Mouse (Mus musculus) left cerebral cortex, postnatal 14 days (tissue): ENCODE measurements at regions not wholly inside any gene's neighbourhood (a gene's known extent, or its start where the extent isn't known, plus 50 kb on each side); places are given as distances from the start of the nearest gene placed in this dataset.

Source experiments
- DNase-seq, 2 experiments: peaks; one replicate each; pipeline ENCODE4 v3.0.0; 2021 to 2022; ENCODE audit warnings: low spot score in 2 of 2, mixed read lengths in 1 of 2
- intact Hi-C: fragments of 180-260 bp; cut with DNase I; formaldehyde crosslinking; loops from one replicate; pipeline ENCODE4 v1.15.1; 2025

DNA sequence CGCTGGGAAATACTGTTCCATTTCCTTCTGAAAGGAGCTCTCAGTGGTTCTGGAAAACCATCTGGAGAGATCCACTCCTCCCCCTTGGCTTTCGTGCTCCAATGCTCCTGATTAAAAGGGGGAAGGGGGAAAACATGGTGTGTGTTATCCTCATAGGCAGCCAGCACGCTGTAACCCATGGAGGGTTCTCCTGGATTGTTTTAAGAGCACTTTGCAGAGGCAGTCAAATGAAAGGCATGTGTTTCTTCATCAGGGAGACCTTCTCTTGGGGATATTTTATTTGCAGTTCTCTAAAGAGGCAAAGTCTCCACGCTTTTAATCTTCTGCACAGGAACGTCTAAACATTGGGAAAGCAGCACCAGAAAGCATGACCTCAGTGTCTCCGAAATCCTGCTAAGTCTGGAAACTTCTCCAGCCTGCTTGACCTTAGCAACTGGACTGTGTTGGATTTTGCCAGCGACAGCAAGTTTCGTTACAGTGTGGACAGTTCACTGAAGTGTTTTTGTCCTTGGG lies 161.3 kb downstream of the Gas1 start:
- intact Hi-C loops = no loop called here
- DNase-seq = no peak

DNA sequence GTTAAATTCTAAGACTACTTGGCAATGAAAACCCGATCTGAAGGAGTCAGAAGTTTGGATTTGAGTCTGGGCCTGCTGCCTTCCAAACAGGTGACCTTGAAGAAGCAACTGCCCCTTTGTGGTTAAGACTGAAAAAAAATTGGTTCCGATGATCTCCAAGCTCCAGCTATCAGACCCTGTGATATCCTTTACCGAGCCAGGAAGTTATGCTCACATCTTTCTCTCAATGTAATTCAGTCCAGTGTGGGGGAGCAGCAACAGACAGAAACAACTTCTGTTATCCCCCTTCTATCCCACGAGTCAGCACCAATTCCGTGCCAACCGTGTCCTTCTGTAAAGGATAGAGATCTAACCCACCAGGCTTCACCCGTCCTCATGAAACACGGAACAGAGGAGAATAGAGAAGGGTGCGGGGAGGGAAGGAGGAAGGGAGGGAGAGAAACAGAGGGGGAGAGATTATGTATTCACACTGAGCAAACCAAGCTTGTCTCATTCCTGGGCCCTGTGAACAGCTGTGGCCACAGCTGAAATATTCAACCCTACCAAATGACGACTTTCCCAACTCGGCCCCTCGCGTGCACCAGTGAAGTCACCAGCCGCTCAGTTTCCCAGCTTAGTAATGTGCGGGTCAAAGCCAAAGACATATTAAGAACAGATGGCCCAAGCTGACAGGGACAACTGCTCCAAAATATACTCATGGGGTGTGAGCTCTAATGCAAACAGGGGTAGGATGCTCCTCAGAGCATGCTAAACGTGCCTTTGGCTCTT lies 164.9 kb downstream of the Gas1 start:
- intact Hi-C loops = no loop called here
- no peak for DNase-seq

DNA sequence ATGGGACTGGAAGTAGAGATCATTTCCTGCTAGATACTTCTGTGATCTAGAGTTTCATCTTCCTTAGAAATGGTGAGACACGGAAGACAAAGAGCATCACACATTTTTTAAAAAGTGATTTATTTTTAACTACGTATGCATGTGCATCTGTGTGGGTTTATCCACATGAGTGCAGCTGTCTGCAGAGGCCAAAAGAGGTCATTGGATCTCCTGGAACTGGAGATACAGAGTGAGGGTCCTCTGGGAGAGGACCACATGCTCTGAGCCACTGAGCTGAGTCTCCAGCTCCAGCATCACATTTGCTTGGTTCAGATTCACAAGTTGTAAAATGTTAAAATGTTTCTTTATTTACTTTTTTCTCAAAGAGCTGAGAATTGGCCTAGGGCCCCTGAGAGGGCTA lies 166.1 kb downstream of the Gas1 start:
- no peak for DNase-seq
- intact Hi-C loops = no loop called here

DNA sequence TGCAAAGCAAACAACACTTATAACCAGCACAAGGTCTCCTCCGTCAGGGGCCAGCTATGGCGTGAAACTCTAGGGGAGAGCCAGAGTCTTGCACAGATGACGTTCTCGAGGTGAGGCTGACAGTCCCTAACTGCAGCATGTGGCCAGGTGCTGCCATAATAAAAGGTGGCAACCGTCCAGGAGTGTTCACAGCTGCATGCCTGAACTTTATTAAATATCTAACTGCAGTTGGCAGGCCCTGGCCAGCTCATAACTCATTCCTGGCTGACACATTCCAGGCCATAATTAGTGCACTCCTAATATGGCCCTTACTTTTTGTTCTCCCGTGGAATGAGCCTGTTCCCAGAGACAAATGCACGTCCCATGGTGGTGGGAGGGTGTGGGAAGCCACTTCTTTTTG lies 169.6 kb downstream of the Gas1 start:
- DNase-seq = no peak
- intact Hi-C loops = no loop called here

DNA sequence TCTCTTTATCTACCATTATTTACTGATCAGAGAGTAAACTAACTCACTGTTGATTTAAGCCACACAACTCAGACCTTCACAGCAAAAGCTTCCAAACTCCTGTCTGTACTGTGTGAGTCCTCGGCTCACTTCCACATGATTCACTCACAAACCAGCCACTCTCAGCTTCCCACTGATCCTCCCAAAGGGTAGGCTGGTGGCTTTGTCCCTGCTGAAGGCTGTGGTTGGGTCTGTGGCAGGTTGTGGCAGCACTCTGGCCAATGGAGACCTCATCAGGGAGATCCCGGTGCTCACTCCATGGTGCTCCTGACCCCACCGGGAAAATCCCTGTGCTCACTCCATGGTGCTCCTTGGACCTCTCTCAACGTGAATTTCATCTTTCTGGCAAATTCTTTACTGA lies 170.1 kb downstream of the Gas1 start:
- no peak for DNase-seq
- intact Hi-C loops = no loop called here

DNA sequence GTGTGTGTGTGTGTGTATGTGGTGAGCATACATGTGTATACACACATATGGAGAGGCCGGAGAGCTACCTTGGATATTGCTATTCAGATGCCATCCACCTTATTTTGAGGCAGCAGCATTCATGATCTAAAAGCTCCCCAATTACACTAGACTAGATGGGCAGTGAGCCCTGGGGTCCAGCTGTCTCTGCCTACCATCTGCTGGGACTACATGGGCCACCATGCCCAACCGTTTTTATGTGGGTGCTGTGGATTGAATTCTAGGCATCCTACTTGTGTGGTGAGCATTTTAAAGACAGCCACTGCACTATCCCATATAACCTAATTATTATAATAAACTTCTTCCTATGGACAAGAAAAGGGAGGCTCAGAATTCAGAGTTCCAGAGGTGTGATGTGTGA lies 172.6 kb downstream of the Gas1 start:
- intact Hi-C loops = no loop called here
- no peak for DNase-seq

DNA sequence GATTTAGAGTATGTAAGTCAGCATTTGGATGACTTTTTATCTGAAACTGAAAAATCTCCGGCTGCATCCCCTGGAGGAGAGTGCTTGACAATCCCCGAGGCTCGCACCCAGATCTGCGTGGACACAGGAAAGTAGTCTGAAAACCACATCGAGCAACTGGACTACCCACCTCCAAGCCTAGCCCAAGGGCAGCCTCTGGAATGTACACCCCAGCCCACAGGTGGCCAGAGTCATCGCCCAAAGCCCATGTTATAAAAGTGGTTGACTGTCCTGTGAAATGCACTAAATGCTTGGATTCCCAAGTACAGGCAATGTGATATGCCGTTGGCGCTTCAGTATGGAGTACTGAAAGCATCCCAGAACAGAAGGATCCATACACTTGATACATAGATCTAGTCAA lies 175.1 kb downstream of the Gas1 start:
- no peak for DNase-seq
- intact Hi-C loops = no loop called here

DNA sequence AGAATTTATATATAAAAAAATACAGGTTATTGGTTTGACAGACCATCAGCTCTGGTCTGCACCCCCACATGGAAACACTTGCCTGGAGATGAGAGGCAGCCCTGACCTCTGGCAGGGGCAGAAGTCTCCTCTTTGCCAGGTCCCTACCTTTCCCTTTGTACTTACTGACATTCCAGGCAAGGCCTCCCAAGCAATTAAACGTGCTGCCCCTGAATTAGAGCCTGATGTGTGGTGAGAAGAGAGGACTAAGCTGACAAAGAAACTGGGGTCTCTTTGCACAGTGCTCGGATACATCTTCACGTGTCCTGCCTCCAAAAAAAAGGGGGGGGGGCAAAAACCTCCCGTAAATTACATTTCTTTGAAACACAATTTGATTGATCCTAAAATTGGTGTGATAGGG lies 175.5 kb downstream of the Gas1 start:
- intact Hi-C loops = no loop called here
- DNase-seq = no peak

DNA sequence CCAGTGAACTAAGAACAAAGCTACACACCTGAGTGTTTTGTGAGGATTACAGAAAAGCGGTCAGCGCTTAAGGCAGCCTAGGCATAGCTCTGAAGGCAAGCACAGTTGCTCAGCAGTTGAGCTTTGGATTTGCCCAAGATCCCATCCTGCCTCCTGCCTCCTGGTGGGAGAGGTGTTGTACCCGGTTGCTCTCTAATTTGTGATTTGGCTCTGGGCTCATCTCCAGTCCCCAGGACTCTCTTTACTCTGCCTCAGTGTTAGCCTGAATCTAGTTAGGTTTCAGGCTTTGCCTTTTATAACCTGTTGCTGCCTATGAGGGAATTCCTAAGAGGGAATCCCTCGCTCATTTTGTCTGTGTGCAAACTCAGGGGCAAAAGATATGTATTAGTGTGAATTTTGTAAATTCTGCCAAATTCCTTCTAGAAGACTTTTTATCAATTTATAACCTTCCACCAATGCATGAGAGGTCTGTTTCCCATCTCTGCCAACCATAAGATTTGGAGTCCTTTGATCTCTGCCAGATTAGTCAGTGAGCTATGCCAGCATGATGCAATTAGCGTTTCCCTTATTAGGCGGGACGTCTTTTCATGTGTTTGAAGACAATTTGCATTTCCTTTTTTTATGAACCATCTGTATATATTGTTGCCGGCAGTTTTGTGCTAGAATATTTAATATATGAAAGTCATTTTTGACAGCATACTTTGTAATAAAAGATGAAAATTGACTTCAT lies 176.4 kb downstream of the Gas1 start:
- DNase-seq = no peak
- intact Hi-C loops = no loop called here

DNA sequence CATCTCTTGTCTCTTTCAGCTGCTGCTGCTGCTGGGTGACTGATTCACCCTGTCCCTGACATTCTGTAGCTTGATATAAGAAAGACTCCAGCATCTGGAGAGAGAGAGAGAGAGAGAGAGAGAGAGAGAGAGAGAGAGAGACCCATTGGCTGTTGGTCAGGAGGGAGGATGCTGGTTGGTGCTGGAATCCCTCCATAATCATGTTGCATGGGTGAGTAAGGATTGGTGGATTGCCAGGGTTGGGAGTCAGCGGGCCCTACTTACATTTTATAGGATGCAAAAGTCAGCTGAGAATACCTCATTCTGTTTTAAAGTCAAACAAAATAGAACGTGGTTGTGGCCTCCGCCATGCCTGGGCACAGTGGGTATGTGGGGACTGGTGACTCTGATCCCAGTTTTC lies 174.5 kb upstream of the Tut7 start:
- intact Hi-C loops = no loop called here
- no peak for DNase-seq

DNA sequence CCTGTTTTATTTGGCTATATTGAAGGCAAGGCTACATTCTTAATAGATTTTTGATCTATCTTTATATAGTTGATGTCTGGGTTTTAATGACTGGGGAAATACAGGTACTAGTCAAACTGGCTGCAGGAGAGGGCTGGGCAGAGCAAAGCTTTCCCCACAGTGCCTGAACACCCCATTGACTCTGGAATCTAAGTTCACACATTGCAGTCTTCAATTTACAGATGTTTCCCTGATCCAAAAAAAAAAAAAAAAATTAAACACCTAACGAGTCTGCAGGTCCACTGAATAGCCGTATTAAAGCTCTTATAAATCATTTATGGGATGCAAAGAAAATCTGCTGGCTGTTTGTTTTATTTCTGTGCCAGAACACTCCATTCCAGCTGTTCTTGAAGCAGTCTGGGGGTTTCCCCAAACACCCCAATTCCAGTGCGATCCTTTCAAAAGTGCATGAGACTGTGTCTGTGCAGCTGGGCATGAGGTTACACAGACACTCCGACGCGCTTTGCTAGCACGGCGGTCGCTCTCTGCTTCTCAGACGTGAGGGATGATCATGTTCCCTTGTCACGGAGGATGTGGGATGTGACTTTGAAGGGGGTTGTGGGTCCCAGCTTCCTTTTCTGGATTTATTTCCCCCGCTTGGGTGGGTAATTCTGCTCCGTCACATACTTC lies 173.3 kb upstream of the Tut7 start:
- intact Hi-C loops = no loop called here
- no peak for DNase-seq

DNA sequence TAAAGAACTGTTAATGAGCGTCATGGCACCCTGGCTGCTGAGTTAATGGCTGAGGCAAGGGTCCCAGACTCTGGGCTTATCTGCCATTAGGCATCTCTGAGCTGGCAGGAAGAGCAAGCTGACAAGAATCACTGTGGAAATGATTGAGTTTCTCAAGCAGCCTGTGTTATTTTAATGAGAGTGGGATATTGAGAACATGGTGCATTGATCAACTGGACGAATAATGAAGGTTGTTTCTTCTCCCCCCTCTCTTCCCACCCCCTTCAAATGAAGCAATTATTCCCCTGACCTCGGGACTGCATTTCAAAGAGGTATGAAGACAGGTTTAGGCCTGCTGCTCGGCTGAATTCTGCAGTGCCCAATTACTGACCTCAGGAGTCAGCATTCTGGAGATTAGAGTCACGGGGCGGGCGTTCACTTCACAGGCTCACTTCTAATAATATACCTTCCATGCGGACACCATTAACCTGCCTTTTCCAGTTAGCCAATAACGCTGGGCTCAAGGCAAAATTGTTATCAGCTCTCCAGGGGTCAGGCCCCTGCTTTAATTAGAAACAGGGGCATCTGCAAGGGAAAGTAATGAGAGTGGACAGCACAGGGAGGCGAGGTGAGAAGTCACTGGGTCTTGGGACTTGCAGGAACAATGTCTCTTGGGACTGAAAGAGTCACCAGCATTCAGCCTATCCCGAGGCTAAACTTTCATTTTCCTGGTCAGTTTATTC lies 170.0 kb upstream of the Tut7 start:
- DNase-seq = no peak
- intact Hi-C loops = no loop called here

DNA sequence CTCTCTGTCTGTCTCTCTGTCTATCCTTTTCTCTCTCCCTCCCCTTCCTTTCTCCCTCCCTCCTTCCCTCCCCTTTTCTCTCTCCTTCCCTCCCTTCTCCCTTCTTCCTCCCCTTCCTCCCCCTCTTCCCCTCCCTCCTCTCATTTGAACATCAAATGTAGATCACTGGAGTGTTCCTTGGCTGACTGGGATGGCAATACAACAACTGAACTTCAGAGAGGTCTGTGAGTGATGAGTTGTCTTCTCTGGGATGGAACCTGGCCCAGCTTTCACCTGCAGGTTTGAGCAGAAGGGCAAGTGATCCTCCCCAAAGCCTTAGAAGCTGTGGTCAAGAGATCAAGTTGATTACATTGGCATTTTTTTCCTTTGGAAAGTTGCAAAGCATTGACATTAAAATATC lies 169.4 kb upstream of the Tut7 start:
- DNase-seq = no peak
- intact Hi-C loops = no loop called here

DNA sequence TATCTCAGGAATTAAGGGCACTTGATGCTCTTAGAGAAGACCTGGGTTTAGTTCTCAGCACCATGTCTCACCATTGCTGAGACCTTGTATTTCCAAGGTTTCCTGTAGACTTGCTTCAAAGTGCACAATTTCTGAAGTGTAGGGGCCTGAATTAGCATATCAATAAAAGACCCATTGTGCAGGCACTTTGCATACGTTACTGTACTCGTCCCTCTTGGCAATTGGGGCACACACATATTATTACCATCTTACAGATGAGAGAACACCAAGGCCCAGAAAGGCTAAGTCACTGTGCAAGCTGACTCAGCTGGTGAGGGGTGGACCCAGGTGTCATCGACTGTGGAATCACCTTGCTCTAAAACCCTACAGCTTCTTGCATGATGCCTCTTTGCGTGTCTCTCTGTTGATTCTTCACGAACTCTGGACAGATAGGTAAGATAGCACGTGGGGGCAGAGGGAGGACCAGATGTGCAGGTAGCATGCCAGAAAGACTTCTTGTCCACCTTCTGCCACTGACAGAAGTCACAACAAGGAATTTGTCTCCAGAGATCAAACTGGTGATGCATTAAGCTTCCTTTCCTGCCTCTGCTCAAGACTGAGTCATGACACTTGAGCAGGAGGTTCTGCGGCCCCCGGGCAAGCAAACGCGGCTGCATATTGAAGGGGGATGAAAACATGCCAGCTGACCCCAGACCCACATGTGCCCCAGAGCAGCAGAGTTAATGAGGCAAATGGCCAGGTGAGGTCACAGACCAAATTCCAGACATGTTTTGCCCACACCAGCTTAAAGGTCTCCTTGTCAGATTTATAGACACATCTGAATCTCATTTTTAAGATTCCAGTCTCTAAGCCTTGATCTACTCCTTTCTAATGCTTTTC lies 167.7 kb upstream of the Tut7 start:
- no peak for DNase-seq
- intact Hi-C loops = no loop called here

DNA sequence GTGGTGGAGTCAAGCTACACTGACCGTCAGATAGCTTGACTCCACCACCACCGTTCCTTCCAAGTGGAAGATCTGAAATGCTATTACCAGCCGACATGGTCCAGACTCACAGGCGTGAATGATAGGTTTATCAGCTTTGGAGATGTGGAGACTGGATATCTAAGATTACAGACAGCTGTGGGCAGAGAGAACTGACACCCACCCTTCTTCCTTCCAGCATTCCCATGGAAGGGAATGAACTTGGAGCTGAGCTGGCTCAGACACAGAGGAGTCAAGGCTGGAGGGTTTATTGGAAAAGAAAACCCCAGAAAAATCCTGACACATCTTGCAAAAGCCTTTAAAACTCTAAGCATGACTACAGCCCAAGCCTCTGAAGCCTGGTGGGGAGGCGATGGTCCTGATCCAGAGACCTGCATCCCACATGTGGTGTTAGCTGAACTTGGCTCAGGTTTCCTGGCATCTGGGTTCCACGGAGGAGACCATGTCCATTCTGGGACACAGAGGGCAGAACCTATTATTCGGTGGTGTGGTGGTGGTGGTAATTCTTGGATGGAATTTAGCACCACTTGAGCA lies 165.5 kb upstream of the Tut7 start:
- DNase-seq = no peak
- intact Hi-C loops = no loop called here

DNA sequence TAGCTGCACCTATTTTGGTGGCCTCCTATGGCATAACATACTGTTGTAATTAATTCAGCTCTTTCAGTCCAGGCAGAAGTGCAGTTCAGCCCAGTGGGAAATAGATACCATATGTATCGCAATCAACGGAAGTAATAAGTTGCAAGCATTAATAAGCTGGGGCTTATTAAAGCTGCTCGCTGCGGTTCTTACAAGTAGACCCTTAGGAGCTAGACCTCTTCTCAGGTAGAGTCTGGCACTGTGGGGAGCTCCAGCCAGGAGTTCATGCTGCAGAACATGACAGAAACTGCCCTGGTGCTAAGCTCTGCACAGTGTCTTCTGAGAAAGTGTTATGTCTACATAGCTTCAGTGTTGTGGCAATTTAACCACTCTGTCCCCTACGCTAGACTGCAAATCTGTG lies 153.5 kb upstream of the Tut7 start:
- DNase-seq = no peak
- intact Hi-C loops = no loop called here

DNA sequence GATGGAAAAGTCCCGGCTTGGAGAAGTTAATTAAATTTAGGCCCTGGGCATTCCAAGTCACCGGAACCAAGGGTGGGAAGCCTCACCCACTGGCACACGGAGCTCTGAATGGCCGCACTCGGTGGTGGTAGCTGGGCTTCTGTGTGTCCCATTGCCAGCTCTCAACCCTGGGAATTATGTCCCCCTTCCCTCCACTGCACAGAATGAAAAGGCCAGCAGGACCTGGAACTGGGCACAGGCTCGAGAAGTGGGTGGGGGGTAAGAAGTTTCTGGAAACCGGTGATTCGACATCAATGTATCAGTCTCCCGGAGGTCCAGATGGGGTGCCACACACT lies 149.1 kb upstream of the Tut7 start:
- intact Hi-C loops = no loop called here
- no peak for DNase-seq

DNA sequence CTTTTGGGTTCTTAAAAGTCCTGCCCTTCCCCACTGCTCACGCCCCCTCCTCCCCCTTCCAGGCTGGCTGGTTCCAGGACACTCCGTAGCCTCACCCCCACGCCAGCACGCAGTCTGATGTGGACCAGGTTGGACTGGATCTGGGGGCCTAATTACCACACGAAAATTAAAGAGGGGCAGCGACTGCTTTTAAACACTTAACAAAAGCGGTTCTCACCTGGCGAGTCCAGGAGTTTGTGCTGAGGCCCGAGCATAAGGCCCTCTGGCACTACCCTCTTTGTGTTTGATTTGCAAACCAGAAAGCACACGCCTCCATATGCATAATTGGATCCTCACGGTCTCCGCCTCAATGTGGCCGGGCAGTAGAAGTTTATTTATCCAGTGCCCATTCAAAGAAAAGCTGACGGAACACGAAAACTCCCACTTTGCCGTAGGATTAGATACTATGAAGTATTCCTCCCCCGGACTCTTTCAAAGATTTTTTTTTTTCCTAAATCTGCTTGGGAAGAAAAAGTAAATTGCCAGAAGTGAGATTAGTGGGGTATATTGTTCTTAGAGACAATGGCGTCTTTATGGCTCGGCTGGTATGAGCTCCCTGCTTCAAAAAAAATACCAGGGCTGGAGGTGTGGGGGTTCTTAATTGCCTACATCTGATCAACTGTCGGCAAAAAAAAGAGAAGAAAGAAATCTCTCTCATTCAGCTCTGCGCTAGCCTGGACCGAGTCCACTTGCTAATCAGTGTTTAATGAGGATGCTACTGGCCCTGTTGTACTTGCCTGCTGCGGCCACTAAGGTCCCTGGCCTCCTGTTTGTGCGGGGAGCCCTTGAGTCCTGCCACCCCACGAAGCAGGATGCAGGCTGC lies 148.5 kb upstream of the Tut7 start:
- peak in 1 of 2 experiments; percentile 20 for DNase-seq
- intact Hi-C loops = no loop called here
